Mouse (Mus musculus): Measurements from ENCODE around the gene Dnaja4. TPM values are rescaled to one million over a fixed set of nuclear protein-coding genes. Genes with fewer than 3 reads are reported as not detected.

Gene Dnaja4
- polyA plus RNA-seq, 1 experiment from 2014 or later: 0.69 TPM

DNA sequence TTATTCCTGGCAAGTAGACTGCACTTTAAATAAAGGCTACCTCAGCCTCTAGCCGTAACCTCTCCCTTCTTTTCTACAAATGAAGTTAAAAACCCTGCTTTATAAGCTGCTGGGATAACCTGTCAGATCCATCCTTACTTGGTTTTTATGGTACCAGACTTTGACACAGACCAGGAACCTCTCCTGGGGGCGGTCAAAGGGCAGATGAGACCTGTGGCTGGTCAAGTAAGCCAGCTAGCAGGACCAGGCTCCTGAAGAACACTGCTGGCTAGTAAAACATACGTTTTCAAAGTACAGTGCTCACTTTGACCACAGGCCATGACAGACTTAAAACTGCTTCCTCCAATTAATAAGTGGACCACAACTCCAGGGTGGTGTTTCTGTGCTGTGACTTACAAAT lies 17.1 kb downstream of the Dnaja4 start:
- 100% methylated on average over 3 of the region's 3 CpGs for WGBS (ENCODE audit: missing documents)
- Histone ChIP-seq H3K36me3 (ENCODE audit: inconsistent target) (peaks cover 62% of the 10 kb centered on the region), H3K79me2 (ENCODE audit: inconsistent target) (no peaks in the 10 kb centered on the region), H3K27ac (no peak overlapping the region), H3K4me3 (ENCODE audit: inconsistent target) (no peak overlapping the region)

DNA sequence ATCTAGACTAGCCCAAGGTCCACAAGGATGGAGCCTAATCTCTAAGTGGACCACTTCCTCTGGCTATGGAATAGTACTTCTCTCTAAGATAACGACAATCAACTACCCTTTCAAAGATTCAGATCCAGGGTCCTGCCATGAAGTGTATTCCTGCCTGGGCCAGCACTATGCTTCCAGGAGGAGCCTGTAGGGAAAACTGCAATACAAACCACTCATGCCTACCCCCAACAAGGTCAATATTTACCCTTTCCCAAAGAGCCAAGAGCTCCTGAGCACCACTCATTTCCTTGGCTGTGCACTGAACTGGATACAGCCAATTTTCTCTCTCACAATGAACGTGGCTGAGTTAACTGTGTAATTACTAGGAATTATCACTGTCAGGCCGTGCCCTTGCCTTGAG lies 18.9 kb downstream of the Dnaja4 start:
- Histone ChIP-seq H3K79me2 (ENCODE audit: inconsistent target) (no peaks in the 10 kb centered on the region), H3K36me3 (ENCODE audit: inconsistent target) (peaks cover 79% of the 10 kb centered on the region), H3K4me3 (ENCODE audit: inconsistent target) (no peak overlapping the region), H3K27ac (no peak overlapping the region)
- 93% methylated on average over 3 of the region's 3 CpGs for WGBS (ENCODE audit: missing documents)

DNA sequence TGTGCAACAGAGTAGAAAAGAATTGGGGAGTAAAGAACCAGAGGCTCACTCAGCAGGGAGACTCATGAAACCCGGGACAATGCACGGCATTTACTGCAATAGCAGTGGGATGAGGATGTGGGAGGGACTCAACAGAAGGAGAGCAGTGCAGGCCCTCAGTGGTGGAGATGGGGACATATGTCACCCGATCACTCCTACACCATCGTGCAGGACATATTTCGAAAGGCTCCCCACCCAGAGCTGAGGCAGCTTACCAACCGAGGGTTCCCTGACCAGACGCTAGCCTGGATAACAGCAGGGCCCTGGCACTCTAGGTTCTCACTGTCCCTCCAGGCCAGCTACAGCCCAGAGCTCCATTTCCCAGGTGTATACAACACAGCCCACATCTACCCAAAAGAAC lies 23.5 kb downstream of the Dnaja4 start:
- Histone ChIP-seq H3K27ac (no peak overlapping the region), H3K36me3 (ENCODE audit: inconsistent target) (peaks cover 97% of the 10 kb centered on the region), H3K79me2 (ENCODE audit: inconsistent target) (no peaks in the 10 kb centered on the region), H3K4me3 (ENCODE audit: inconsistent target) (no peak overlapping the region)
- 89% methylated on average over 7 of the region's 7 CpGs for WGBS (ENCODE audit: missing documents)

DNA sequence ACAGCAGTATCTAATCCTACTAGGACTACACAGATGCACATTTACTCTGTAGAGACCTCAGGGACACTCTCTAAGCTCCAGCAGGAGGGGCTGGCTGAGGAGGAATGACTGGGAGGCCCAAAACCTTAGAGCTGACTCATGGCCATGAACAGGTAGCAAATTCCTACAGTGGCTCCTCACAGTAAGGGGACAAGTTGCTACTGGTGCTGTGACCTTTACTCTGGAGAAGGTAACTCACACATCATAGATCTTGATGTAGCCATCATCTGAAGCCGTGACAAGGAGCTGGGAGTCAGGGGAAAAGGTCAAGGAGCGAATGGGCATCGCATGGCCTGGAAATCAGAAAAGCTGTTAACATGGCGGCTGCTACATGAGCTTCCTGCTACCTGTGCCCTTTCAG lies 23.9 kb downstream of the Dnaja4 start:
- Histone ChIP-seq H3K36me3 (ENCODE audit: inconsistent target) (peaks cover 97% of the 10 kb centered on the region), H3K27ac (no peak overlapping the region), H3K79me2 (ENCODE audit: inconsistent target) (no peaks in the 10 kb centered on the region), H3K4me3 (ENCODE audit: inconsistent target) (no peak overlapping the region)
- 95% methylated on average over 4 of the region's 4 CpGs for WGBS (ENCODE audit: missing documents)

DNA sequence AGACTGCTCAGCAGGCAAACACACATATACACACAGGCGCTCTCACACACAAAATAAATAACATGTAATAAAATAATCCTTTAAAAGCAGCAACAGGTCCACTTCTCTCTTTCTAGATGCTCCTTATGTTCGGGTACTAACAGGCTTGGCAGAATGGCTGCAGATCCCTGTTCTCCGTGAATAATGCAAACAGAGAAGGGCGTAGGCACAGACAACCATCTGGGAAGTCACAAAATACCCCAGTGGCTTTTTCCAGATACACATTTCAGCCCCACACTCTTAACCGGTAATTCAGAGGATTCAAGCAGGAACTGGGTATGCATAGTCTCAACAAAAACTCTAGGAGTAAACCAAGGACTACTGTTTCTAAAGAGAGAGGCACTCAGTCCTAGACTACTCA lies 27.6 kb downstream of the Dnaja4 start:
- Histone ChIP-seq H3K27ac (no peak overlapping the region), H3K36me3 (ENCODE audit: inconsistent target) (peaks cover 82% of the 10 kb centered on the region), H3K79me2 (ENCODE audit: inconsistent target) (peaks cover 8% of the 10 kb centered on the region), H3K4me3 (ENCODE audit: inconsistent target) (no peak overlapping the region)
- WGBS (ENCODE audit: missing documents): 96% methylated on average over 5 of the region's 5 CpGs

DNA sequence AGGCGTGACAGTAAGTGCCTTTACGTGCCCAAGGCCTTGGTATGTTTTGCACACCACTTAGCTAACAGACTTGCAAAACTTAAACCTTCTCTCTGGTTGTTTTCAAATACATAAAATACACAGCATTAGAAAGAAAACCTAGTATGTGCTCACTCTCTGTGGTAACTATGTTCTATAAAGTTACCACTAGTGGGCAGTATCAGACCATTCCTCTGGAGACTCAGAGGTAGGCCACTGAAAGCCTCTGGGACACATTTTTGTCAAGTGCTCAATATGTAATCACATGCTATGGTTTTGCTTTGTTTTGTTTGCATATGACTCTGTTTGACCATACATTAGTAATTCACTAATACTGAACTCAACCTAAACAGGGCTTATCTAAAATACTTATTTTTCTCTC lies 33.4 kb downstream of the Dnaja4 start:
- no peak overlapping the region for H3K4me3 ChIP-seq (ENCODE audit: inconsistent target)
- H3K36me3 ChIP-seq (ENCODE audit: inconsistent target): peaks cover 24% of the 10 kb centered on the region
- no peak overlapping the region for H3K27ac ChIP-seq
- WGBS (ENCODE audit: missing documents): 90% methylated on average over 2 of the region's 2 CpGs
- peaks cover 38% of the 10 kb centered on the region for H3K79me2 ChIP-seq (ENCODE audit: inconsistent target)

DNA sequence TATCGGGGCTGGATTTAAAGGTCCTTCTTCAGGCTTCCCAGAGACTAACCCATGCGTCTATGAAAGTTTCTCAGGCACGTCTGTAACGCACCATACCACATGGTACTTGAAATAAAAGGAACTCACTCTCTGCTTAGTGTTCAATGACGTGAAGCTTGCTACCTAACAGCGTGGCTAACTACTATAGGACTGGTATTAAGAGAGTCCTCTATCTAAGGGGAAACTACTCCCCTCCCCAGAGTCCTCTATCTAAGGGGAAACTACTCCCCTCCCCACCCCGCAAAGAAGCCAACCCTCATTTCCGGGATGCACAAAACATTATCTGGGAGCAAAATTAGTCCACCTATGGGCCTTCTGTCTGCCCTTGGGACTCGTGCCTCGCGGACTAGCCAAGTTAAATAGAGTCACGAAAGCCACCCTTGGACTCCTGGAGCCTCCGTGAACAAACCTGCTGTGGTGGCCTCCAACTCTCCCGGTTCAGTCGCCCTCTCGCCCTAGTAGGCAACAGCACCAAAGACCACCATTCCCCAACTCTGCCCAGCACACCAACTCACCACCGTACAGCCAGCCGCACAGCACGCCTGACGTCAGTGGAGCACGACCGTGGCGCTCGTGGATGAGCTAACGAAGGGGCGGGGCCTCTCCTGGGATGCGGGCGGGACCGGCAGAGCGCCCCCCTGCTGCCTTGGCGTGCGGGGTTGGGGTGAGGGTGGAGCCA lies 35.4 kb downstream of the Dnaja4 start, which contains the start of gene Wdr61:
Wdr61 (minus strand) TSS at position 599 of the 718 bp plus-strand sequence.
- Histone ChIP-seq H3K36me3 (ENCODE audit: inconsistent target) (peaks cover 6% of the 10 kb centered on the region), H3K4me3 (ENCODE audit: inconsistent target) (peak within 1 kb of the TSS; percentile 94), H3K79me2 (ENCODE audit: inconsistent target) (peaks cover 38% of the 10 kb centered on the region), H3K27ac (peak within 1 kb of the TSS; percentile 40)
- WGBS (ENCODE audit: missing documents): 2% methylated on average over 32 of the region's 32 CpGs

DNA sequence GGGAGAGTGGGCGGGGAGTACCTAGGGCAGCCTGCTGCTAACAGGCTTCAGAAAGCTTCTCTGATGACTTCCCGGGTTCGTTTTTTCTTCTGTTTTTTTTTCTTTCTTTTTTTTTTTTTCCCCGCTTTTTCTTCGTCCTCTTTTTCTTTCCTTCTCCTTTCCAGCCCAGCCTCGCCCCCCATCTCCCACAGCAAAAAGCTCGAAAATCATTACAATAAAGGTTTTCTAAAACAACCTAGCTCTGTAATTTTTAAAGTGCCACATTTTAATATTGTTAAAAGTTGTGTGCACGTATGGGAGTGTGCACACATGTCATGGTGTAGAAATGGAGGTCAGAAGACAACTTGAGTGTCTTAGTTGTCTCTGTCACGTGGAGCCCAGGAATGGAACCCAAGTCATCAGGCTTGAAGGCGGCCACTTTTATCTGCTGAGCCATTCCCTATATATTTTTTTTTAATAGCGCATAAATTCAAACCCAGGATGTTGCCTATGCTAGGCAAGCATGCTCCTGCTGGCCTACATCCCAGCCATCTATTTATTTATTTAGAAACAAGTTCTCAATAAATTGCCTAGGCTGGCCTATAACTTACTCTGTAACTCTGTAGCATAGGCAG lies 36.1 kb downstream of the Dnaja4 start:
- Histone ChIP-seq H3K4me3 (ENCODE audit: inconsistent target) (peak overlapping the region; percentile 94; the same call in 1 of the 2 replicates), H3K79me2 (ENCODE audit: inconsistent target) (peaks cover 38% of the 10 kb centered on the region), H3K27ac (peak overlapping the region; percentile 35; the same call in 1 of the 2 replicates), H3K36me3 (ENCODE audit: inconsistent target) (no peaks in the 10 kb centered on the region)
- WGBS (ENCODE audit: missing documents): 26% methylated on average over 9 of the region's 11 CpGs

DNA sequence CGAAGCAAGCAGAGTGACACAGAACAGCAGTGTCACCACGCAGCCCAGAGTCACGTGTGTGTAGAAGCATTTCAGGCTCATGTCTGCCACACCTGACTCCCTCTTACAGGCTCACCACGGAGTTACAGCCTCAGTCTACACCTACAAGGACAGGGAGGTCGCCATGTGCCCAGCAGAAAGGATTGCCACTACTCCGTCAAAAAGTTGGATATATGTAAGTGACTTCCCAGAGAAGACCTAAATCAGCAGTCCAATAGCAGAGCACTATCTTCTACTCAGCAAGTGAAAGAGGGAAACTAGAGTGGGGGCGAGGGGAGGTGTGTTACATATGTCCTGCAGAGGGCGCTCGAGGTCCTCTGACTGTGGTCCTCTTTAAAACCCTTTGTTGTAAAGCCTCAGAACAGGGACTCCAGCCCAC lies 37.6 kb downstream of the Dnaja4 start:
- peaks cover 30% of the 10 kb centered on the region for H3K79me2 ChIP-seq (ENCODE audit: inconsistent target)
- 13% methylated on average over 9 of the region's 9 CpGs for WGBS (ENCODE audit: missing documents)
- no peak overlapping the region for H3K27ac ChIP-seq
- H3K36me3 ChIP-seq (ENCODE audit: inconsistent target): no peaks in the 10 kb centered on the region
- H3K4me3 ChIP-seq (ENCODE audit: inconsistent target): no peak overlapping the region

DNA sequence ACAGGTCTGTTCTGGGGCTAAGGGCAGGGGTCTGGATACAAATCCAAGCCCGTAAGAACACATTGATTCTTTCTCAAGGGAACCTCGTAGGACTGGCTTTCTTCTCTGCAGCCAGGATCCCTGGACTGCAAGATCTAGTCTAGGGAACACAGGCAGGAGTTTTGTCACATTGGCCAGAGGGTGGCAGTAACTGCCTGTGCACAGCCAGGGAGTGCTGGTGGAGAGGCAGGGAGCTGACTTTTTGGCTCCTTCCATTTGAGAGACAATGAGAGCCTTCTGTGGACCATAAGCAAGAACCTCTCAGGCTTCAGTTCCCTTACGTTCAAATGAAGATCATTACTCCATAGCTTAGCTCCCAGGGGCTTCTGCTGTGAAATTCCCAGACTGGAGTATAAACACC lies 39.7 kb downstream of the Dnaja4 start:
- Histone ChIP-seq H3K4me3 (ENCODE audit: inconsistent target) (no peak overlapping the region), H3K79me2 (ENCODE audit: inconsistent target) (peaks cover 9% of the 10 kb centered on the region), H3K27ac (no peak overlapping the region), H3K36me3 (ENCODE audit: inconsistent target) (no peaks in the 10 kb centered on the region)
- 67% methylated on average over 3 of the region's 3 CpGs for WGBS (ENCODE audit: missing documents)

DNA sequence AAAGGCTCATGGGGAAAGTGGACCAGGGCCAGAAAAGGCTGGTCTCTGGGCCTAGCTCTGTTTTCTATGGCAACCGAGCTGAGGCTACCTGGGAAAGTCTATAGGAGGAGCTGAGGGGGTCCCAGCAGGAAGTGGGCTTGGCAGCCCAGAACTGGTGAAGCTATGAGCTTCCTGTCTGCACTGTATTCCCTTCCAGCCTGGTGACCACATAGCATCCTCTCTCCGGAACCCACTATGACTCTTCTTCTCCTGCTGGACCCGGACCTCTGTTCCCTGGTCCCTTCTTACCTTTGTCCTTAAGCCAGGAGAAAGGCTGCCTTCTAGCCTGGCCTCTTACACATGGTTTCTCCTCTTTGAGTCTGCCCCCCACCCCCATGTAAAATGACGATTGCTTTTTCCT lies 45.2 kb downstream of the Dnaja4 start:
- H3K79me2 ChIP-seq (ENCODE audit: inconsistent target): no peaks in the 10 kb centered on the region
- WGBS (ENCODE audit: missing documents): 25% methylated on average over 4 of the region's 4 CpGs
- no peaks in the 10 kb centered on the region for H3K36me3 ChIP-seq (ENCODE audit: inconsistent target)
- H3K27ac ChIP-seq: no peak overlapping the region
- H3K4me3 ChIP-seq (ENCODE audit: inconsistent target): no peak overlapping the region

DNA sequence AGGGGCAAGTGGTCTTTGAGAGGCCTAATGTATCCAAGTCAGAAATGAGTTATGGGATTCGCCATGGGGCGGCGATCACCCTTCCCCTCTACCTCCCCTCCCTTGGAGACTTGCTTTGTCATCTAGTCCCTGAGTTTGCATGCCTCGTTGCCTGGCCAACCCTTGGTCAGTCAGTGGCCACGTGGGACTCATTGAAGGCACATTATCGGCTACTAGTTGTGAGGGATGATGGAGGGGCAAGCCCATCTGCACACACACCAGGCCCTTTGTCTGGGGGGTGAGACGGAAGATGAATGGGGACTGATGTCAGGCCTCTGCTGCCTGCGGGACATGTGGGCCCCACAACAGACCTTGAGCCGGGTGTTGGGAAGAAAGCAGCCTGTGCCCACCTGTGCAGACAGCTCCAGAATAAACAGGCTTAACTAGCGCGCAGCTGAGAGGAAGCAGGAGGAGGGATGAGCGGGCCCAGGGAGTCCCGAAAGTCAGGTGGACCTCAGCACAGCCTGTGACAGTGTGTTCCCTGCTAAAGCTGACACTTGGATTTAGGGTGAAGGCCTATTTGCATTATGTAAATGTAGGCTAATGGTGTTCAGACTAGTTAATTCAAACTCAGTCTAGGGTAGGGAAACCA lies 47.2 kb downstream of the Dnaja4 start:
- Histone ChIP-seq H3K4me3 (ENCODE audit: inconsistent target) (no peak overlapping the region), H3K36me3 (ENCODE audit: inconsistent target) (no peaks in the 10 kb centered on the region), H3K79me2 (ENCODE audit: inconsistent target) (no peaks in the 10 kb centered on the region), H3K27ac (no peak overlapping the region)
- WGBS (ENCODE audit: missing documents): 89% methylated on average over 13 of the region's 13 CpGs

DNA sequence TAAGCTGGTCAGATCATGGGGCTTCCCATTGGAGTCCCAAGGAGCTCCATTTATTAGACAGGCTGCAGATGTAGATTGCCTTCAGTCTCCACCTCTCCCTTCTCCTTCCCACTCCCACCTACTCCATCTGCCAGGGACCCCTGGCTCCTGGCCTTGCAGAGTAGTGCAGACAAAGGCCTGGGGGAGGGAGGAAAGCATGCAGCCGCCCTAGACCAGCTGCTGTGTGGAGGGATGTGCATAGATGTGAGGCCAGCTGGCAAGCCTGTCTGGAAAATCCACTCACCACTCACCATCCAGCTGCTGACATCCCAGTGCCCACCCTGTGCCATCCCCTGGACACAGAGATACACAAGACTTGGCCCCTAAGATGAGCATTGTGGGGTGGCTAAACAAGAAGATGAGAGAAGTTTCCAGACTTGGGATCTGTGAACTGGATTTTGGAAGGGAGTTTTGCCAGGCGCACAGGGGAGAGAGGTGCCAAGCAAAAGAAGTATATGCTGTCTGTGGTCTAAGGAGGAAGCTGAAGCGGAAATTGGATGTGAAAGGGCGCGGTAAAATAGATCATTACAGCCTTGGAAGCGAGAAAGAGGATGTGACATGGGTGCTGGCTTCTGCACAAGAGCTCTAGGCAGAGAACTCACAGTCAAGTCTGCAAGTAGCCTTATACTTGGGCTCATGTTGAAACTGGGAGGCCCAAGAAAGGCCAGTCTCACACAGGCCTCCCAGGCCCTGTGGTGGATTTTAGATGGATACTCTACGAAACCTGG lies 51.7 kb downstream of the Dnaja4 start:
- Histone ChIP-seq H3K79me2 (ENCODE audit: inconsistent target) (no peaks in the 10 kb centered on the region), H3K36me3 (ENCODE audit: inconsistent target) (no peaks in the 10 kb centered on the region), H3K27ac (no peak overlapping the region), H3K4me3 (ENCODE audit: inconsistent target) (no peak overlapping the region)
- WGBS (ENCODE audit: missing documents): 54% methylated on average over 7 of the region's 7 CpGs

DNA sequence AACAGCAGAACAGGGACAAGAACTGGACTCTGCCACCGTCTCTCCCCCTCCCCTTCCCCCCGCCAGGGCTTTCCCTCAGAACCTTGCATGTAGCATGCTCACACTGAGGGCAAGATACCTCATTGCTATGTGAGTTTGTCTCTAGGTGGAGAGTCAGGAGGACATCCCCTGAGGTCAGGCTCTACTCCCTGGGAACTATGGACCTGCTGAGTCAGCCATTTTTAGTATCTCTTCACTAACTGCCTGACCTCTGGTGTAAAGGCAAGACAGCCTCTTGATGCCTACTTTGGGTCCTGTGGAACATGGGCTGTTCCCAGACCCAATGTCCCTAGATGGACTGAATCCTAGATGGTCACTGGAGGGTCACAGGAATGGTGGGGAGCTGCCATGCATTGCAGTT lies 53.0 kb downstream of the Dnaja4 start:
- no peak overlapping the region for H3K27ac ChIP-seq
- H3K4me3 ChIP-seq (ENCODE audit: inconsistent target): no peak overlapping the region
- H3K36me3 ChIP-seq (ENCODE audit: inconsistent target): no peaks in the 10 kb centered on the region
- WGBS (ENCODE audit: missing documents): 80% methylated on average over 2 of the region's 2 CpGs
- no peaks in the 10 kb centered on the region for H3K79me2 ChIP-seq (ENCODE audit: inconsistent target)
